Mouse (Mus musculus): ENCODE data around the gene Nrf1. TPM values are rescaled to one million over a fixed set of nuclear protein-coding genes. Genes with fewer than 3 reads are reported as not detected.

The Nrf1 gene
- polyA plus RNA-seq, 1 experiment from 2014 or later = 78.9 TPM

- 26% methylated on average over 10 of the region's 10 CpGs for WGBS
- Histone ChIP-seq H3K36me3 (no peaks in the 10 kb centered on the region), H3K4me1 (peaks cover 49% of the 10 kb centered on the region), H3K27ac (replicated peaks) (no peak overlapping the region), H3K4me2 (replicated peaks) (no peak overlapping the region), H3K4me3 (no peak overlapping the region), H3K9me3 (no peaks in the 10 kb centered on the region), H3K27me3 (peaks cover 96% of the 10 kb centered on the region), H3K9ac (replicated peaks) (no peak overlapping the region)
- no peak for ATAC-seq (ENCODE audit: low FRiP score, low read depth)
Measured at GRCm38 (mm10) chr6:30171967-30172366, 124.2 kb downstream of the Nrf1 start.

GRCm38 (mm10) chr6:30172441-30172819 is 124.6 kb downstream of the Nrf1 start:
- Histone ChIP-seq H3K4me1 (peaks cover 44% of the 10 kb centered on the region), H3K9ac (replicated peaks) (no peak overlapping the region), H3K4me3 (no peak overlapping the region)

GRCm38 (mm10) chr6:30172820-30173550 is 125.2 kb downstream of the Nrf1 start:
- ATAC-seq (ENCODE audit: low FRiP score, low read depth) = no peak
- no peaks in the 10 kb centered on the region for H3K36me3 ChIP-seq
- H3K4me3 ChIP-seq = peak overlapping the region; percentile 28
- H3K4me1 ChIP-seq = peaks cover 43% of the 10 kb centered on the region
- H3K27me3 ChIP-seq = peaks cover 98% of the 10 kb centered on the region
- no peaks in the 10 kb centered on the region for H3K9me3 ChIP-seq
- H3K9ac ChIP-seq (replicated peaks) = no peak overlapping the region
- under 1% methylated on average over 44 of the region's 44 CpGs for WGBS
- no peak overlapping the region for H3K27ac ChIP-seq (replicated peaks)
- H3K4me2 ChIP-seq (replicated peaks) = peak overlapping the region; percentile 42

More at GRCm38 (mm10) chr6:30172441-30172819, 124.6 kb downstream of the Nrf1 start:
- Histone ChIP-seq H3K9me3 (no peaks in the 10 kb centered on the region), H3K4me2 (replicated peaks) (no peak overlapping the region), H3K27ac (replicated peaks) (no peak overlapping the region), H3K27me3 (peaks cover 100% of the 10 kb centered on the region), H3K36me3 (no peaks in the 10 kb centered on the region)
- WGBS = 8% methylated on average over 8 of the region's 8 CpGs
- ATAC-seq (ENCODE audit: low FRiP score, low read depth) = no peak

- Histone ChIP-seq H3K9me3 (no peaks in the 10 kb centered on the region), H3K4me1 (peaks cover 47% of the 10 kb centered on the region), H3K4me3 (peak overlapping the region; percentile 28), H3K27me3 (peaks cover 98% of the 10 kb centered on the region), H3K36me3 (no peaks in the 10 kb centered on the region), H3K4me2 (replicated peaks) (peak overlapping the region; percentile 42), H3K27ac (replicated peaks) (no peak overlapping the region), H3K9ac (replicated peaks) (no peak overlapping the region; the same call in 1 of the 2 replicates)
- ATAC-seq (ENCODE audit: low FRiP score, low read depth) = no peak
- WGBS = under 1% methylated on average over 79 of the region's 80 CpGs
Measured at GRCm38 (mm10) chr6:30173551-30174460, 126.0 kb downstream of the Nrf1 start.

- H3K9me3 ChIP-seq = no peaks in the 10 kb centered on the region
- no peak overlapping the region for H3K27ac ChIP-seq (replicated peaks)
- WGBS = under 1% methylated on average over 33 of the region's 33 CpGs
- peak; percentile 11; the same call in 1 of the 2 replicates for ATAC-seq (ENCODE audit: low FRiP score, low read depth)
- H3K4me2 ChIP-seq (replicated peaks) = peak overlapping the region; percentile 42
- H3K9ac ChIP-seq (replicated peaks) = no peak overlapping the region; the same call in 1 of the 2 replicates
- no peaks in the 10 kb centered on the region for H3K36me3 ChIP-seq
- H3K4me3 ChIP-seq = peak overlapping the region; percentile 31
- peaks cover 47% of the 10 kb centered on the region for H3K4me1 ChIP-seq
- H3K27me3 ChIP-seq = peaks cover 98% of the 10 kb centered on the region
Measured at GRCm38 (mm10) chr6:30174461-30175224, 126.9 kb downstream of the Nrf1 start.

GRCm38 (mm10) chr6:30175225-30175917 is 127.6 kb downstream of the Nrf1 start:
- H3K36me3 ChIP-seq = no peaks in the 10 kb centered on the region
- peak overlapping the region; percentile 42 for H3K4me2 ChIP-seq (replicated peaks)
- H3K9me3 ChIP-seq = no peaks in the 10 kb centered on the region
- H3K27me3 ChIP-seq = peaks cover 98% of the 10 kb centered on the region
- ATAC-seq (ENCODE audit: low FRiP score, low read depth) = peak; percentile 53
- H3K4me3 ChIP-seq = peak overlapping the region; percentile 31
- peaks cover 47% of the 10 kb centered on the region for H3K4me1 ChIP-seq
- WGBS = 0% methylated on average over 40 of the region's 45 CpGs
- no peak overlapping the region; the same call in 1 of the 2 replicates for H3K9ac ChIP-seq (replicated peaks)
- no peak overlapping the region for H3K27ac ChIP-seq (replicated peaks)

GRCm38 (mm10) chr6:30175918-30176421 is 128.2 kb downstream of the Nrf1 start:
- H3K9me3 ChIP-seq = no peaks in the 10 kb centered on the region
- H3K4me1 ChIP-seq = peaks cover 47% of the 10 kb centered on the region
- no peak overlapping the region for H3K27ac ChIP-seq (replicated peaks)
- WGBS = 1% methylated on average over 28 of the region's 28 CpGs
- peak overlapping the region; percentile 42 for H3K4me2 ChIP-seq (replicated peaks)
- no peaks in the 10 kb centered on the region for H3K36me3 ChIP-seq
- no peak overlapping the region; the same call in 1 of the 2 replicates for H3K9ac ChIP-seq (replicated peaks)
- peaks cover 98% of the 10 kb centered on the region for H3K27me3 ChIP-seq
- ATAC-seq (ENCODE audit: low FRiP score, low read depth) = no peak
- H3K4me3 ChIP-seq = peak overlapping the region; percentile 31

- Histone ChIP-seq H3K9ac (replicated peaks) (no peak overlapping the region), H3K36me3 (no peaks in the 10 kb centered on the region), H3K27me3 (peaks cover 98% of the 10 kb centered on the region), H3K27ac (replicated peaks) (no peak overlapping the region), H3K9me3 (no peaks in the 10 kb centered on the region), H3K4me3 (peak overlapping the region; percentile 31; the same call in 1 of the 2 replicates), H3K4me1 (peaks cover 47% of the 10 kb centered on the region), H3K4me2 (replicated peaks) (no peak overlapping the region)
- no peak for ATAC-seq (ENCODE audit: low FRiP score, low read depth)
- WGBS = 3% methylated on average over 12 of the region's 12 CpGs
Measured at GRCm38 (mm10) chr6:30176496-30176895, 128.7 kb downstream of the Nrf1 start.

GRCm38 (mm10) chr6:30177305-30177704 is 129.5 kb downstream of the Nrf1 start:
- H3K9me3 ChIP-seq = no peaks in the 10 kb centered on the region
- no peak overlapping the region for H3K9ac ChIP-seq (replicated peaks)
- no peak overlapping the region for H3K4me3 ChIP-seq
- H3K27me3 ChIP-seq = peaks cover 97% of the 10 kb centered on the region
- H3K4me1 ChIP-seq = peaks cover 47% of the 10 kb centered on the region
- H3K4me2 ChIP-seq (replicated peaks) = no peak overlapping the region
- H3K27ac ChIP-seq (replicated peaks) = no peak overlapping the region
- H3K36me3 ChIP-seq = no peaks in the 10 kb centered on the region
- WGBS = 2% methylated on average over 14 of the region's 14 CpGs
- ATAC-seq (ENCODE audit: low FRiP score, low read depth) = no peak

GRCm38 (mm10) chr6:30178023-30178639 is 130.3 kb downstream of the Nrf1 start:
- H3K36me3 ChIP-seq = no peaks in the 10 kb centered on the region
- no peak overlapping the region for H3K9ac ChIP-seq (replicated peaks)
- no peak for ATAC-seq (ENCODE audit: low FRiP score, low read depth)
- peaks cover 97% of the 10 kb centered on the region for H3K27me3 ChIP-seq
- H3K4me3 ChIP-seq = 0 out of 2 replicates have a peak overlapping the region, but pooled peaks have one; percentile 10
- H3K4me1 ChIP-seq = peaks cover 40% of the 10 kb centered on the region
- no peak overlapping the region for H3K4me2 ChIP-seq (replicated peaks)
- WGBS = 3% methylated on average over 27 of the region's 27 CpGs
- H3K27ac ChIP-seq (replicated peaks) = no peak overlapping the region
- no peaks in the 10 kb centered on the region for H3K9me3 ChIP-seq

All from midbrain, embryonic 12.5 days (tissue).